ENCODE assay signal across 8 mouse cellular contexts in the genomic region with DNA sequence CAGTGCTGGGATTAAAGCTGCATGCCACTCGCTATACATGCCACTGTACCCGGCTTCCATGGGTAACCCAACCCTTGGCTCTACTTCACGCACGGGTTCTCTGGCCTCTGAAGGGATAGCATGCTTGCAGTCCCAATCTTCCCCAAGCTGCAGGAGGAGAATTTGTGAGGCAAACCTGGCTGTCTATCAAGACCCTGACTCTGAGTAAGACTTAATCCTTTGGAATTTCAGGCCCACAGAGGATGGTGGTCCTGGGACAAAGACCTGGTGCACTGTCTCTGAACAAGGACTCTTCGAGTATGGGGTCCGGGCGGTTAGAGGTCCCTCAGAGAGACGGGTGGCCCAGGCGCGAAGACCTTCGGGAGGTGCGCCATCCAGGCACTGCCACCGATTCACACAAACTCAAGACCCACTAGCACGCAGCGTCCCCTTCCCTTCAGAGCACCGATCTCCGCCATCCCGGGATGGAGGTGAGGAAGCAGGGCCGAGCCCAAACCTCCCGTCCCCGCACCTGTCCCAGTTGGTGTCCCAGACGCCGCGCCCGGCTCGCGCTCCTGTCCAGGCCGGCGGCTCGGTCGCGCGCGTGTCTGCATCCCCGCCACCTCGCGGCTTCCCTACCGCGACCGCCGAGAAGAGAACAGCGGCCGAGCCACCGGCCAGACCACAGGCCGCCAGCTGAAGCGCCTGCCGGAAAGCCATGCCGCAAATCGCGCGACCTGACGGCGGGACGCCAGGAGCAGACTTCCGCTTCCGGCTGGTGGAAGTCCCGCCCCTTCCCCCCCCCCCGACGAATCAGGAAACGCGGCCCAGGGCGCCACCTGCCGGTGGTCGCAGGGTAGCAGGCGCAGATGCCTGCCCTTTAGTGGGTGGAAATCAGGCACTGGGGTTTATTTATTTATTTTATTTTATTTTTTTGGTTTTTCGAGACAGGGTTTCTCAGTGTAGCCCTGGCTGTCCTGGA. TPM values are rescaled to one million over a fixed set of nuclear protein-coding genes. Genes with fewer than 3 reads are reported as not detected.
DNase-seq lines count a peak whose midpoint lies in the region; ATAC-seq and TF ChIP-seq lines count a peak whose summit lies in the region.

A gene (minus strand): TSS at position 773 of the 961 bp plus-strand sequence.

- H3K36me3 ChIP-seq in CH12.LX (replicated peaks in 1 of 2; ENCODE audit: control insufficient read depth in 1 of 2, insufficient read depth in 1 of 2, low read length in 1 of 2) = peaks cover 26 to 36% of the 10 kb centered on the region in 2 experiments
- peaks cover 31% of the 10 kb centered on the region for H3K36me3 ChIP-seq in forebrain, embryonic 12.5 days (replicated peaks)
- H3K36me3 ChIP-seq in heart, postnatal 0 days (replicated peaks; ENCODE audit: control insufficient read depth, insufficient read depth, low read length) = peaks cover 26% of the 10 kb centered on the region
- peaks cover 15% of the 10 kb centered on the region for H3K36me3 ChIP-seq in liver, embryonic 16.5 days (ENCODE audit: control insufficient read depth, insufficient read depth)
- peaks cover 32% of the 10 kb centered on the region for H3K36me3 ChIP-seq in neural tube, embryonic 13.5 days
- peaks cover 1% of the 10 kb centered on the region; the same call in 1 of the 2 replicates for H3K36me3 ChIP-seq in testis, adult 2 months (ENCODE audit: control insufficient read depth, insufficient read depth, low read length)

- no peaks in the 10 kb centered on the region for H3K9me3 ChIP-seq in CH12.LX (replicated peaks; ENCODE audit: low read length)
- no peaks in the 10 kb centered on the region for H3K9me3 ChIP-seq in forebrain, embryonic 12.5 days
- H3K9me3 ChIP-seq in heart, postnatal 0 days (replicated peaks; ENCODE audit: control insufficient read depth, low read length) = no peaks in the 10 kb centered on the region
- H3K9me3 ChIP-seq in liver, embryonic 16.5 days (replicated peaks; ENCODE audit: control insufficient read depth, low read length) = no peaks in the 10 kb centered on the region
- H3K9me3 ChIP-seq in neural tube, embryonic 13.5 days = no peaks in the 10 kb centered on the region

- H3K79me2 ChIP-seq in CH12.LX (replicated peaks; ENCODE audit: control insufficient read depth, extremely low read depth, insufficient read depth, poor library complexity, severe bottlenecking) = peaks cover 31% of the 10 kb centered on the region

- ATAC-seq in forebrain, embryonic 12.5 days (ENCODE audit: low FRiP score) = peak; percentile 86
- peak; percentile 94 for ATAC-seq in heart, postnatal 0 days (ENCODE audit: insufficient read depth, low read depth)
- peak; percentile 89 for ATAC-seq in liver, embryonic 16.5 days (ENCODE audit: low read depth)
- peak; percentile 90 for ATAC-seq in neural tube, embryonic 13.5 days (ENCODE audit: low read depth)

- under 1% methylated on average over 59 of the region's 66 CpGs for WGBS in forebrain, embryonic 12.5 days
- under 1% methylated on average over 62 of the region's 66 CpGs for WGBS in heart, postnatal 0 days
- WGBS in liver, embryonic 16.5 days (ENCODE audit: insufficient replicate concordance) = under 1% methylated on average over 62 of the region's 66 CpGs
- WGBS in neural tube, embryonic 13.5 days = under 1% methylated on average over 61 of the region's 66 CpGs

- dilution Hi-C loops in CH12.LX (cut with MboI; ENCODE audit: extremely low pct_ligation_motif_present, extremely low pct_unique_long_range_greater_than_20kb, low sequenced_read_pairs) = no loop called here

- DNase-seq in CH12.LX (ENCODE audit: extremely low read depth) = peak; percentile 86
- DNase-seq in c-Kit-positive CD71-positive TER-119-negative erythroid progenitor cells, embryonic 14.5 days (ENCODE audit: low read depth) = peak; percentile 78
- DNase-seq in heart, postnatal 0 days (ENCODE audit: low spot score) = peak; percentile 75
- peak; percentile 95 to 97 for DNase-seq in kidney, postnatal 4 days

- in situ Hi-C loops in CH12.LX (cut with MboI; ENCODE audit: low pct_ligation_motif_present, low pct_unique_long_range_greater_than_20kb, low sequenced_read_pairs) = no loop called here

- H3K9ac ChIP-seq in CH12.LX (ENCODE audit: insufficient read depth, low read depth) = peak within 1 kb of the TSS; percentile 87
- peak within 1 kb of the TSS; percentile 90 for H3K9ac ChIP-seq in forebrain, embryonic 12.5 days
- H3K9ac ChIP-seq in heart, postnatal 0 days (replicated peaks; ENCODE audit: low read depth, low read length) = peak within 1 kb of the TSS; percentile 92
- H3K9ac ChIP-seq in liver, embryonic 16.5 days (ENCODE audit: low read depth, low read length) = peak within 1 kb of the TSS; percentile 82
- H3K9ac ChIP-seq in neural tube, embryonic 13.5 days = peak within 1 kb of the TSS; percentile 89

- peak within 1 kb of the TSS; percentile 98 for H3K4me2 ChIP-seq in CH12.LX (ENCODE audit: insufficient read depth, low read depth, poor library complexity, severe bottlenecking)
- peak within 1 kb of the TSS; percentile 96 for H3K4me2 ChIP-seq in forebrain, embryonic 12.5 days
- peak within 1 kb of the TSS; percentile 92 for H3K4me2 ChIP-seq in heart, postnatal 0 days (ENCODE audit: low read depth, low read length)
- peak within 1 kb of the TSS; percentile 92 for H3K4me2 ChIP-seq in liver, embryonic 16.5 days (ENCODE audit: low read depth, low read length)
- peak within 1 kb of the TSS; percentile 96 for H3K4me2 ChIP-seq in neural tube, embryonic 13.5 days

- peak within 1 kb of the TSS; percentile 99 for H3K4me3 ChIP-seq in CH12.LX (replicated peaks in 1 of 3; ENCODE audit: low read depth in 2 of 3, low read length in 2 of 3, poor library complexity in 1 of 3)
- peak within 1 kb of the TSS; percentile 97 for H3K4me3 ChIP-seq in forebrain, embryonic 12.5 days (replicated peaks)
- peak within 1 kb of the TSS; percentile 92 for H3K4me3 ChIP-seq in heart, postnatal 0 days (ENCODE audit: low read depth, low read length)
- H3K4me3 ChIP-seq in liver, embryonic 16.5 days (ENCODE audit: low read depth, low read length) = peak within 1 kb of the TSS; percentile 90
- peak within 1 kb of the TSS; percentile 69 for H3K4me3 ChIP-seq in neural tube, embryonic 13.5 days
- peak within 1 kb of the TSS; percentile 95 for H3K4me3 ChIP-seq in testis, adult 2 months (ENCODE audit: control insufficient read depth, low read depth, low read length)

- peak; percentile 93 for TF ChIP-seq POLR2A in CH12.LX (IDR thresholded peaks at IDR 0.05; ENCODE audit: low read depth, low read length)
- peak; percentile 92 for TF ChIP-seq POLR2A in testis, adult 2 months (IDR thresholded peaks at IDR 0.05; ENCODE audit: control insufficient read depth, low read depth, low read length)

- peaks cover 4 to 28% of the 10 kb centered on the region in 2 experiments; a peak in 3 of 4 replicates for H3K4me1 ChIP-seq in CH12.LX (ENCODE audit: control insufficient read depth in 1 of 2, insufficient read depth in 2 of 2)
- H3K4me1 ChIP-seq in forebrain, embryonic 12.5 days = peaks cover 9% of the 10 kb centered on the region
- H3K4me1 ChIP-seq in heart, postnatal 0 days (ENCODE audit: control insufficient read depth, insufficient read depth) = peaks cover 7% of the 10 kb centered on the region; the same call in 1 of the 2 replicates
- peaks cover 15% of the 10 kb centered on the region for H3K4me1 ChIP-seq in liver, embryonic 16.5 days (ENCODE audit: control insufficient read depth, low read depth, low read length)
- H3K4me1 ChIP-seq in neural tube, embryonic 13.5 days (replicated peaks) = peaks cover 11% of the 10 kb centered on the region
- H3K4me1 ChIP-seq in testis, adult 2 months (ENCODE audit: control insufficient read depth, insufficient read depth, low read length) = peaks cover 6% of the 10 kb centered on the region

- TF ChIP-seq EP300 in CH12.LX (IDR thresholded peaks at IDR 0.05; ENCODE audit: low read length) = no peak
- TF ChIP-seq EP300 in heart, postnatal 0 days (IDR thresholded peaks at IDR 0.05; ENCODE audit: low read depth) = no peak

- TF ChIP-seq RAD21 in CH12.LX (IDR thresholded peaks at IDR 0.05; ENCODE audit: low read depth, low read length) = peak; percentile 27

- TF ChIP-seq CTCF in CH12.LX (conservative IDR thresholded peaks at IDR 0.05 in 1 of 2, IDR thresholded peaks at IDR 0.05 in 1 of 2; ENCODE audit: low read depth in 2 of 2, low read length in 2 of 2) = peak; percentile 36 to 82; a peak in 3 of 4 replicates
- peak; percentile 85 for TF ChIP-seq CTCF in heart, postnatal 0 days (IDR thresholded peaks at IDR 0.05; ENCODE audit: low read depth)
- peak; percentile 89 for TF ChIP-seq CTCF in testis, adult 2 months (IDR thresholded peaks at IDR 0.05; ENCODE audit: control insufficient read depth, insufficient read depth, insufficient replicate concordance, low read depth, low read length)

- H3K27me3 ChIP-seq in CH12.LX (replicated peaks) = no peaks in the 10 kb centered on the region
- no peaks in the 10 kb centered on the region for H3K27me3 ChIP-seq in forebrain, embryonic 12.5 days
- no peaks in the 10 kb centered on the region for H3K27me3 ChIP-seq in heart, postnatal 0 days (ENCODE audit: control insufficient read depth, insufficient read depth, low read length)
- no peaks in the 10 kb centered on the region for H3K27me3 ChIP-seq in liver, embryonic 16.5 days (ENCODE audit: control insufficient read depth, insufficient read depth, low read depth, low read length)
- H3K27me3 ChIP-seq in neural tube, embryonic 13.5 days = no peaks in the 10 kb centered on the region
- H3K27me3 ChIP-seq in testis, adult 2 months (ENCODE audit: control insufficient read depth, insufficient read depth, low read length) = no peaks in the 10 kb centered on the region

- H3K27ac ChIP-seq in CH12.LX (ENCODE audit: insufficient read depth, low read depth) = peak within 1 kb of the TSS; percentile 32
- peak within 1 kb of the TSS; percentile 74 for H3K27ac ChIP-seq in forebrain, embryonic 12.5 days
- peak within 1 kb of the TSS; percentile 69 for H3K27ac ChIP-seq in heart, postnatal 0 days (ENCODE audit: low read depth)
- peak within 1 kb of the TSS; percentile 42; the same call in 1 of the 2 replicates for H3K27ac ChIP-seq in liver, embryonic 16.5 days (ENCODE audit: low read length)
- peak within 1 kb of the TSS; percentile 50 for H3K27ac ChIP-seq in neural tube, embryonic 13.5 days (replicated peaks)
- peak within 1 kb of the TSS; percentile 86 for H3K27ac ChIP-seq in testis, adult 2 months (ENCODE audit: control insufficient read depth, insufficient read depth, low read depth, low read length)

TF ChIP-seq in CH12.LX, 34 proteins besides CTCF, POLR2A, EP300 and RAD21 (continues in another document):
- TF ChIP-seq TCF12 (IDR thresholded peaks at IDR 0.05; ENCODE audit: low read depth, low read length) = peak; percentile 84

RNA-seq across cellular contexts. Expression of the gene that starts here (rescaled TPM):
- total RNA-seq in CH12.LX (2012; rRNA removed) (62.8 and 70.0 TPM in 2 replicates), CH12.LX (2014; rRNA removed) (127 and 128 TPM in 2 replicates)
- polyA plus RNA-seq in CH12.LX (2012; ENCODE audit: insufficient read length, low read depth) = 57.1 and 64.8 TPM in 2 replicates
- polyA plus RNA-seq in forebrain, embryonic 12.5 days (2016; fragmentation: Nextera tagmentation; extraction: Ambion mirVana) = 87.3 and 88.7 TPM in 2 replicates
- 76.6 and 77.4 TPM in 2 replicates for total RNA-seq in heart, postnatal 0 days (2014; rRNA removed; ENCODE audit: low replicate concordance)
- polyA plus RNA-seq in heart, postnatal 0 days (2015; fragmentation: Nextera tagmentation; extraction: Ambion mirVana) = 37.6 and 39.6 TPM in 2 replicates
- polyA plus RNA-seq in liver, embryonic 16.5 days (2015; fragmentation: Nextera tagmentation; extraction: Ambion mirVana) = 21.6 and 23.2 TPM in 2 replicates
- 82.1 and 92.5 TPM in 2 replicates for polyA plus RNA-seq in neural tube, embryonic 13.5 days (2015; fragmentation: Nextera tagmentation; extraction: Ambion mirVana)
- polyA plus RNA-seq in testis, adult 2 months (2012; rRNA removed) = 16.0 and 17.4 TPM in 2 replicates

Comparison
In these comparisons a context has a peak if more than half of its experiments do, and no peak if none do; other contexts are left out.
1. Peak in every context shown above with its lines: DNase-seq, ATAC-seq, H3K4me3 ChIP-seq and H3K27ac ChIP-seq.
2. H3K27ac ChIP-seq: peak in every context shown above with its lines; median percentile 86 in testis, adult 2 months; 74 in forebrain, embryonic 12.5 days; 69 in heart, postnatal 0 days; 50 in neural tube, embryonic 13.5 days; 42 in liver, embryonic 16.5 days; 32 in CH12.LX.